Mouse (Mus musculus) CD4-positive helper T cell, adult 2 months (primary cell): ENCODE data around the gene Hmgb1.
"Not testable (repeated sequence)": the region's sequence is repeated elsewhere in the genome, so short reads cannot be mapped to it uniquely, and the experiment has no call there.

Experiments
- DNase-seq: peaks from one replicate; pipeline ENCODE4 v3.0.0-alpha.2; 2012; ENCODE audit warnings: low read depth, missing footprints, low spot score

Hmgb1 gene

GRCm38 (mm10) chr5:149147386-149148000, 36.8 kb downstream of the Hmgb1 start:
- DNase-seq: no peak

GRCm38 (mm10) chr5:149146691-149147090, 37.6 kb downstream of the Hmgb1 start:
- no peak for DNase-seq

- DNase-seq: no peak
Observed at GRCm38 (mm10) chr5:149143766-149144375, 40.4 kb downstream of the Hmgb1 start.

- DNase-seq: not testable (repeated sequence)
Observed at GRCm38 (mm10) chr5:149141155-149141554, 43.1 kb downstream of the Hmgb1 start.

- DNase-seq: no peak
Observed at GRCm38 (mm10) chr5:149140336-149140735, 44.0 kb downstream of the Hmgb1 start.

- DNase-seq: not testable (repeated sequence)
Observed at GRCm38 (mm10) chr5:149138087-149138486, 46.2 kb downstream of the Hmgb1 start.

GRCm38 (mm10) chr5:149137447-149137846, 46.8 kb downstream of the Hmgb1 start:
- no peak for DNase-seq

GRCm38 (mm10) chr5:149136933-149137365, 47.3 kb downstream of the Hmgb1 start:
- DNase-seq: no peak

GRCm38 (mm10) chr5:149135455-149136354, 48.6 kb downstream of the Hmgb1 start:
- DNase-seq: no peak

GRCm38 (mm10) chr5:149134751-149135454, 49.4 kb downstream of the Hmgb1 start:
- DNase-seq: no peak

- no peak for DNase-seq
Observed at GRCm38 (mm10) chr5:149128473-149128872, 55.8 kb downstream of the Hmgb1 start.

GRCm38 (mm10) chr5:149123795-149124194, 60.5 kb downstream of the Hmgb1 start:
- DNase-seq: no peak

- no peak for DNase-seq
Observed at GRCm38 (mm10) chr5:149119341-149119881, 64.9 kb downstream of the Hmgb1 start.

GRCm38 (mm10) chr5:149117815-149118547, 66.3 kb downstream of the Hmgb1 start:
- DNase-seq: no peak

- DNase-seq: no peak
Observed at GRCm38 (mm10) chr5:149114587-149114986, 69.7 kb downstream of the Hmgb1 start.

- no peak for DNase-seq
Observed at GRCm38 (mm10) chr5:149114034-149114433, 70.3 kb downstream of the Hmgb1 start.

GRCm38 (mm10) chr5:149113439-149113838, 70.8 kb downstream of the Hmgb1 start:
- DNase-seq: no peak

GRCm38 (mm10) chr5:149112559-149112958, 71.7 kb downstream of the Hmgb1 start:
- DNase-seq: no peak

GRCm38 (mm10) chr5:149109220-149109619, 75.1 kb downstream of the Hmgb1 start:
- DNase-seq: no peak

GRCm38 (mm10) chr5:149108178-149108577, 76.1 kb downstream of the Hmgb1 start:
- DNase-seq: no peak

GRCm38 (mm10) chr5:149107566-149107965, 76.7 kb downstream of the Hmgb1 start:
- DNase-seq: no peak
